Mouse (Mus musculus) heart, adult 2 months (tissue): ENCODE measurements at regions not wholly inside any gene's neighbourhood (a gene's known extent, or its start where the extent isn't known, plus 50 kb on each side); places are given as distances from the start of the nearest gene placed in this dataset.
"Not testable (repeated sequence)": the region's sequence is repeated elsewhere in the genome, so short reads cannot be mapped to it uniquely, and the experiment has no call there.

Experiments used
- DNase-seq, 2 experiments: peaks; one replicate each; pipeline ENCODE4 v3.0.0; 2021
- H3K27ac ChIP-seq: fragments of 200-600 bp; 2 replicates; pipeline ENCODE4 v1.8.1; 2022
- H3K27me3 ChIP-seq: fragments of 200-500 bp; 2 replicates; pipeline ENCODE4 v1.6.1; 2012; ENCODE audit warnings: mild to moderate bottlenecking, low read length, inconsistent platforms, mixed read lengths; ENCODE audit not compliant: control insufficient read depth, insufficient read depth
- H3K36me3 ChIP-seq: fragments of 200-500 bp; 2 replicates; pipeline ENCODE4 v1.6.1; 2012; ENCODE audit warnings: low read length, inconsistent platforms; ENCODE audit not compliant: control insufficient read depth, insufficient read depth
- H3K4me1 ChIP-seq: fragments of 200-500 bp; 2 replicates; pipeline ENCODE4 v1.6.1; 2011; ENCODE audit warnings: low read length; ENCODE audit not compliant: control insufficient read depth, insufficient read depth
- H3K4me3 ChIP-seq: fragments of 200-600 bp; 2 replicates; pipeline ENCODE4 v1.8.1; 2022
- H3K79me2 ChIP-seq: fragments of 200-500 bp; replicated peaks from 2 replicates; pipeline ENCODE4 v1.6.1; 2012; ENCODE audit warnings: mild to moderate bottlenecking, inconsistent platforms, low read length, moderate library complexity, mixed read lengths; ENCODE audit not compliant: control insufficient read depth, insufficient read depth
- H3K9ac ChIP-seq: fragments of 200-500 bp; 2 replicates; pipeline ENCODE4 v1.6.1; 2012; ENCODE audit warnings: low read depth, mild to moderate bottlenecking, control low read depth, inconsistent platforms, low read length, mixed read lengths
- CTCF ChIP-seq: fragments of 200-600 bp; IDR thresholded peaks from 2 replicates; pipeline ENCODE4 v1.8.1; 2022; ENCODE audit warnings: antibody characterized with exemption, mild to moderate bottlenecking, moderate library complexity
- EP300 ChIP-seq: fragments of 200-500 bp; IDR thresholded peaks from 2 replicates; pipeline ENCODE4 v1.6.1; 2011; ENCODE audit warnings: low read depth, low read length, control low read depth; ENCODE audit not compliant: insufficient read depth
- POLR2A ChIP-seq: fragments of 200-500 bp; IDR thresholded peaks from 2 replicates; pipeline ENCODE4 v1.6.1; 2011; ENCODE audit warnings: mild to moderate bottlenecking, low read depth, low read length, control low read depth; ENCODE audit not compliant: insufficient read depth
- WGBS: fragments of 180-500 bp; shearing (Covaris S2); methylation state at CpG from one replicate; pipeline ENCODE4 v1.1.7; 2018; 5-methylcytosine and 5-hydroxymethylcytosine counted together
- intact Hi-C: fragments of 180-260 bp; cut with DNase I; formaldehyde crosslinking; loops from one replicate; pipeline ENCODE4 v1.15.1; 2025

DNA sequence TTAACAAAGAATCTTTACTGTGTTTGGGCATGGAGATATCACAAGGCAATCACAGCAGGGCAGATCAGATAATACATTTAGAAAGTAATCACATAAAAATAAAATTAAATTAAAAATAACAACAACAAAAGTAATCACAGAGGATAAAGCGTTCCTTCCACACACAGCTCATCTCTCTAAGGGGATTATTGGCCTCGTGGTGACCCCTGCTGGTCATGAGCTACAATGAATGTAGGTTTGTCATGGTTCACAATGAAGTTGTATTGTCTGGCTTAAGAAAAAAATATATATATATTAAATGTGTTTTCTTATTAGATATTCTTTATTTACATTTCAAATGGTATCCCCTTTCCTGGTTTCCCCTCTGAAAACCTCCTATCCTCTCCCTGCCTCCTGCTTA lies 1039.1 kb upstream of the Zfp386 start:
- Histone ChIP-seq H3K27ac (no peak overlapping the region), H3K36me3 (no peaks in the 10 kb centered on the region), H3K4me3 (no peak overlapping the region), H3K27me3 (no peaks in the 10 kb centered on the region), H3K4me1 (no peaks in the 10 kb centered on the region), H3K79me2 (no peaks in the 10 kb centered on the region), H3K9ac (no peak overlapping the region)
- 29% methylated on average over 2 of the region's 2 CpGs for WGBS
- DNase-seq, result no peak
- intact Hi-C loops, result no loop called here
- TF ChIP-seq EP300, result no peak
- no peak for TF ChIP-seq CTCF
- no peak for TF ChIP-seq POLR2A

DNA sequence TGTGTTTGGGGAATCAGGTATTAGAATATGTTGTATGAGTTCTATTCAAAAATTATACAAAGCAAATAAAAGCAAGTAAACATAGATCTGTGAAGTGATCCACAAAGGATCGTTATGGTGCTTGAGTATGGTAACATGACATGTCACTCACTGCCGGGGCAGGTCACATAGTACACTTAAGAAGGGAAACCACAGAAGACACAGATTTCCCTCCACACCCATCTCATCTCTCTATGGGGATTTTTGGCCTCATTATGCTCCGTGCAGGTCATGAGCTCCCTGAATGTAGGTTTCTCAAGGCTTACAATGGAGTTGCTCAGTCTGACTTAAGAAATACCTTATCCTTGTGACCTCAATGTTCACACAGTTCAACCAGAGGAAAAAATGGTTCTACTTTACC lies 1034.8 kb upstream of the Zfp386 start:
- 66% methylated on average over 3 of the region's 3 CpGs for WGBS
- Histone ChIP-seq H3K27ac (no peak overlapping the region), H3K79me2 (no peaks in the 10 kb centered on the region), H3K9ac (no peak overlapping the region), H3K36me3 (no peaks in the 10 kb centered on the region), H3K4me1 (no peaks in the 10 kb centered on the region), H3K27me3 (no peaks in the 10 kb centered on the region), H3K4me3 (no peak overlapping the region)
- DNase-seq, result no peak
- intact Hi-C loops, result no loop called here
- TF ChIP-seq POLR2A (no peak), EP300 (no peak), CTCF (no peak)

DNA sequence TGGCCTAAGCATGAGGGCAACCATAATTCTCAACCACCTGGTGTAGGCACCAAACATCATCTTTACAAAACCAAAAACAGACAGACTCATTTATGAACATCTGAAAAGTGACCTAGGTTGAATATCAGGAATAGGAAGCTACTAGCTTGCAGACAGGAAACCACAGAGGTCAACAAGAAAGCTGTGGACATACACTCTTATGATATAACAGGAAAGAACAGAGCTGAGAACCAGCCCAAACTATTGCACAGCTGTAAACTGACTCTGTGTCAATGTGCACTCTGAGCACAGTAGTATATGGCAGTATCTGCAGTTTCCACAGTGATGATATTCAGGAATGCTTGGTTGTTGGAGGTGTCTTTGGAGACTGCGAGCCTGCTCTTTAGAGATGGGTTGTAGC lies 1023.8 kb upstream of the Zfp386 start:
- no peaks in the 10 kb centered on the region for H3K36me3 ChIP-seq

DNA sequence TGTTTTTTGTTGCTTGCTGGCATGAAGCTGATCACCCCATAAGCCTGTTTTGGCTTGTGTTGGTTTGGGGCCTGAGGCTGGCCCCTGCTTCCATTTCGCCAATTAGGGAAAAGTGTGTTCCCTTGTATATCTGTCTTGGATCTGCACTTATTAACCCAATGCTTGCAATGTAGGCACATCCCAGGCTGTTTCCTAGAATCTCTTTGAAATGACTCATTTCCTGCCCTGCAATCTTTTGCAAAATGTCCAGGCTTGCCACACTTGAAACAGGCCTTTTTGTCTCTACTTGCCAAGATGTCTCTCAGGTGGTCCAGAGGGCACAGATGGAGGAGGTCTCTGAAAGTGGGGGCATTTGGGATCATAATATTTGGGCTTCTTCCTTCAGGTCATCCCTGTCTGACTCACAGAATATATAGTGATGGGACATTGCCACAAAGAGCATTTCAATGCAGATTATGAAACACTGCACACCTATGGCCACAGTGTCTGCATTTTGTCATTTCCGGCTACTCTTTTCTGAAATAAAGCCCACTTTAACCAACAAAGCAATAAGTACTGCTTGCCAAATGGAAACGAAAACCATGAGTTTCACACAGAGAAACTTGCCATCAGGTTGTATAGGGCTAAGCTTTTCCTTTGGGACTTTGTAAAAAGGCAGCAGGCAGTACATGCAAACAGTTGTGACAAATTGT lies 1012.9 kb upstream of the Zfp386 start:
- no peak for DNase-seq
- H3K79me2 ChIP-seq, result no peaks in the 10 kb centered on the region
- H3K4me1 ChIP-seq, result no peaks in the 10 kb centered on the region
- 58% methylated on average over 3 of the region's 3 CpGs for WGBS
- intact Hi-C loops, result no loop called here
- no peak overlapping the region for H3K9ac ChIP-seq
- H3K4me3 ChIP-seq, result no peak overlapping the region
- H3K27me3 ChIP-seq, result no peaks in the 10 kb centered on the region
- no peaks in the 10 kb centered on the region for H3K36me3 ChIP-seq
- TF ChIP-seq CTCF, result no peak
- no peak for TF ChIP-seq EP300
- TF ChIP-seq POLR2A, result no peak
- H3K27ac ChIP-seq, result no peak overlapping the region

More for the DNA sequence above, 1023.8 kb upstream of the Zfp386 start:
- TF ChIP-seq EP300 (no peak), POLR2A (no peak), CTCF (no peak)
- Histone ChIP-seq H3K79me2 (no peaks in the 10 kb centered on the region), H3K9ac (no peak overlapping the region), H3K4me3 (no peak overlapping the region), H3K27me3 (no peaks in the 10 kb centered on the region), H3K4me1 (no peaks in the 10 kb centered on the region), H3K27ac (no peak overlapping the region)
- intact Hi-C loops, result no loop called here
- 64% methylated on average over 1 of the region's 1 CpGs for WGBS
- DNase-seq, result no peak

DNA sequence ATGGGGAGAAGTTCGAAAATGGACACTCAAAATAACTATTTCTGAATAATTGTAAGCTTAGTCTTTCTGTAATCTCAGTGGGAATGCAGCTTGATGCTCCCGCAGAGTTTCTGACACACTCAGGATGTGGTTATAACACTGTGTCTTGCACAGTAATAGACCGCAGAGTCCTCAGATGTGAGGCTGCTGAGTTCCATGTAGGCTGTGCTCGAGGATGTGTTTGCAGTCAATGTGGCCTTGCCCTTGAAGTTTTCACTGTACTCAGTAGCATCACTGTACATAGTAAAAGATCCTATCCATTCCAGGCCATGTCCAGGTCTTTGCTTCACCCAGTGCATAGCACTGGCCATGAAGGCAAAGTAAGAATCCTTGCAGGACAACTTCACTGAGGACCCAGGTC lies 992.4 kb upstream of the Zfp386 start:
- Histone ChIP-seq H3K27me3 (no peaks in the 10 kb centered on the region), H3K36me3 (no peaks in the 10 kb centered on the region), H3K9ac (no peak overlapping the region), H3K4me3 (no peak overlapping the region), H3K79me2 (no peaks in the 10 kb centered on the region), H3K4me1 (no peaks in the 10 kb centered on the region), H3K27ac (no peak overlapping the region)
- 65% methylated on average over 4 of the region's 4 CpGs for WGBS
- DNase-seq, result no peak
- intact Hi-C loops, result no loop called here
- no peak for TF ChIP-seq CTCF
- no peak for TF ChIP-seq EP300
- TF ChIP-seq POLR2A, result no peak

DNA sequence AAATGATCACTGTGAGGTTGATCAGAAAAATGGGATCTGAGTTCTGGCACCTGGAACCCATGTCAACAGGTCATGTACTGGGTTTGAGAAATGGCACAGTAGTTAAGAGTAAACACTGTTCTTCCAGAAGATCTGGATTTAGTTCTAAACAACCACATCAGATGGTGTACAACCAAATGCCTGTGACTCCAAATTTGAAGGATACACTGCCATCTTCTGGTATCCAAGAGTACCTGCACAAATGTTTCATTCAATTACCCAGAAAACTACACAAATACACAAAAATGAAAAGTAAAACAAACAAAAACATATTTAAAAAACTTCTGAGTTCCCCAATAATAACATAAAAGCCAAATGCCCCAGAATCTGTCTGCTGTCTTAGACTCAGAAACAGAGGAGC lies 987.6 kb upstream of the Zfp386 start:
- intact Hi-C loops, H3K27ac ChIP-seq, H3K4me3 ChIP-seq, DNase-seq, H3K4me1 ChIP-seq, H3K79me2 ChIP-seq, H3K36me3 ChIP-seq, H3K9ac ChIP-seq, H3K27me3 ChIP-seq: not testable (repeated sequence)

DNA sequence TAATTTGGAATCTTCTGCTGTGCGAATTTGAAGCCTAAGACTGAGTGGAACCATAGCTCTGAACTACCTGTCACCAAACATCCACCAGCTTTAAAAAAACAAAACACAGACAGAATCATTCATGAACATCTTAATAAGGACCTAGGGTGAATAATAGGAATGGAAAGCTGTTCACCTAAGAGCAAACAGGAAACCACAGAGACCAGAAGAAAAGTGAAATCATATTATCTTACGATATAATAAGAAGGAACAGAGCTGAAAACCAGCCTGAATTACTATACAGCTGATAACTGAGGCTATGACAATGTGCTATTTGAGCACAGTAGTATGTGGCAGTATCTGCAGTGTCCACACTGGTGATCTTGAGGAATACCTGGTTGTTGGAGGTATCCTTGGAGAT lies 980.3 kb upstream of the Zfp386 start:
- intact Hi-C loops, result no loop called here
- H3K27ac ChIP-seq, result no peak overlapping the region
- no peaks in the 10 kb centered on the region for H3K27me3 ChIP-seq
- H3K9ac ChIP-seq, result no peak overlapping the region
- H3K79me2 ChIP-seq, result no peaks in the 10 kb centered on the region
- H3K36me3 ChIP-seq, result no peaks in the 10 kb centered on the region
- no peak for DNase-seq
- no peaks in the 10 kb centered on the region for H3K4me1 ChIP-seq
- 67% methylated on average over 2 of the region's 2 CpGs for WGBS
- H3K4me3 ChIP-seq, result no peak overlapping the region
- TF ChIP-seq POLR2A (no peak), CTCF (no peak), EP300 (no peak)

DNA sequence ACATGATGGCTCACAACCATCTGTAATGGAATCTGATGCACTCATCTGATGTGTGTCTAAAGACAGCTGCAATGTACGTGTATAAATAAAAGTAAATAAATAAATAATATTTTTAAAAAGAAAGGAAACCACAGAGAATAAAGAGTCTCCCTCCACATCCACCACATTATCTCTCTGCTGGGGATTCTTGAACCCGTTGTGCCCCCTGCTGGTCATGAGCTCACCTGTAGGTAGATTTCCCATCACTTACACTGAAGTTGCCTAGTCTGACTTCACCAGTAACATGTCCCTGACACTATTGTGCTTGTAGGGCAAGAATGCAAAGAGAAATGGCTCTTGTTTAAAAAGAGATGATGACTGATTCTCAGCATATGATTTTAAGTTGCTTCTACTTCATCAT lies 956.1 kb upstream of the Zfp386 start:
- H3K9ac ChIP-seq, H3K79me2 ChIP-seq, H3K4me3 ChIP-seq, H3K27ac ChIP-seq, intact Hi-C loops, DNase-seq, H3K4me1 ChIP-seq, H3K36me3 ChIP-seq, H3K27me3 ChIP-seq: not testable (repeated sequence)
- WGBS, result 52% methylated on average over 2 of the region's 2 CpGs
